8 mouse cellular contexts compared by ENCODE assay signal in the genomic region with DNA sequence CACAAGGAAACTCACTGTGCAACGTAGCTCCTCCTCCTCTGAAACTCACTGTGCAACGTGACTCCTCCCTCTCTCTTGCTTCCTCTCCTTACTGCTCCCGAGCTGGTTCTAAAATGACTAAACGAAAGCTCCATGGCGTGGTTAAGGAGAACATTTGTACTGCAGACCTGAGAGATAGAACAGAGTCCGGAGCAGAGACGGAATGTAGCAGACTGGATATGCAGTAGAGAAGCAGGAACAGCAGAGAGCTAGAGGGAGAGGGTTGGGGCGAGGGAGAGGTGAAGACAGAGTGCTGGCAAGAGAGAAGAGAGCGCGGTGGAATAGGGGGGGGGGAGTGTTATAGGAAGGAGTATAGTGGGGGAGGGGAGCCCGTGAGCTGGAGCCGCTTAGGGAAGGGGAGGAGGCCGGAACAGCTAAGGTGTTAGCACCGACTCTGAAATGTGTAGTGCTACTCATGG.
DNase-seq lines count a peak whose midpoint lies in the region; ATAC-seq and TF ChIP-seq lines count a peak whose summit lies in the region.

No protein-coding gene starts in this region.

- H3K27me3 ChIP-seq in forebrain, embryonic 13.5 days: no peaks in the 10 kb centered on the region
- H3K27me3 ChIP-seq in limb, embryonic 13.5 days: no peaks in the 10 kb centered on the region
- no peaks in the 10 kb centered on the region for H3K27me3 ChIP-seq in neural tube, embryonic 13.5 days

- 13% methylated on average over 14 of the region's 14 CpGs for WGBS in forebrain, embryonic 13.5 days
- 5% methylated on average over 14 of the region's 14 CpGs for WGBS in limb, embryonic 13.5 days
- WGBS in neural tube, embryonic 13.5 days: 11% methylated on average over 14 of the region's 14 CpGs

- no peaks in the 10 kb centered on the region for H3K36me3 ChIP-seq in forebrain, embryonic 13.5 days (ENCODE audit: poor library complexity, severe bottlenecking)
- H3K36me3 ChIP-seq in limb, embryonic 13.5 days: no peaks in the 10 kb centered on the region
- H3K36me3 ChIP-seq in neural tube, embryonic 13.5 days: no peaks in the 10 kb centered on the region

- H3K4me1 ChIP-seq in forebrain, embryonic 13.5 days: 0 out of 2 replicates have a peak, but pooled peaks cover 6% of the 10 kb centered on the region
- peaks cover 8% of the 10 kb centered on the region; the same call in 1 of the 2 replicates for H3K4me1 ChIP-seq in limb, embryonic 13.5 days
- H3K4me1 ChIP-seq in neural tube, embryonic 13.5 days (replicated peaks): peaks cover 19% of the 10 kb centered on the region

- intact Hi-C loops in gastrocnemius, adult 2 months (cut with DNase I): no loop called here

- H3K9me3 ChIP-seq in forebrain, embryonic 13.5 days (replicated peaks): no peaks in the 10 kb centered on the region
- H3K9me3 ChIP-seq in limb, embryonic 13.5 days: no peaks in the 10 kb centered on the region
- no peaks in the 10 kb centered on the region for H3K9me3 ChIP-seq in neural tube, embryonic 13.5 days

- H3K27ac ChIP-seq in gastrocnemius, adult 2 months: no peak overlapping the region
- H3K27ac ChIP-seq in forebrain, embryonic 13.5 days: peak overlapping the region; percentile 31; the same call in 1 of the 2 replicates
- peak overlapping the region; percentile 66 for H3K27ac ChIP-seq in limb, embryonic 13.5 days
- no peak overlapping the region; the same call in 1 of the 2 replicates for H3K27ac ChIP-seq in neural tube, embryonic 13.5 days (replicated peaks)

- no peak for DNase-seq in gastrocnemius, adult 2 months
- DNase-seq in gastrocnemius, postnatal 25 days: no peak
- peak; percentile 45 for DNase-seq in MEL-GATA-1-ER (ENCODE audit: extremely low read depth, low read depth)
- DNase-seq in adipocyte (ENCODE audit: low spot score): no peak
- DNase-seq in frontal cortex, postnatal 14 days (ENCODE audit: low spot score in 2 of 2): no peak

- no peak for TF ChIP-seq CTCF in gastrocnemius, adult 2 months (IDR thresholded peaks at IDR 0.05)

- H3K4me3 ChIP-seq in gastrocnemius, adult 2 months: peak overlapping the region; percentile 57
- H3K4me3 ChIP-seq in forebrain, embryonic 13.5 days: peak overlapping the region; percentile 21
- H3K4me3 ChIP-seq in limb, embryonic 13.5 days: peak overlapping the region; percentile 37
- peak overlapping the region; percentile 17 for H3K4me3 ChIP-seq in neural tube, embryonic 13.5 days

- peak overlapping the region; percentile 21; the same call in 1 of the 2 replicates for H3K9ac ChIP-seq in forebrain, embryonic 13.5 days
- peak overlapping the region; percentile 48; the same call in 1 of the 2 replicates for H3K9ac ChIP-seq in limb, embryonic 13.5 days
- 0 out of 2 replicates have a peak overlapping the region, but pooled peaks have one; percentile 22 for H3K9ac ChIP-seq in neural tube, embryonic 13.5 days

- H3K4me2 ChIP-seq in forebrain, embryonic 13.5 days: peak overlapping the region; percentile 46
- H3K4me2 ChIP-seq in limb, embryonic 13.5 days (replicated peaks): peak overlapping the region; percentile 62
- peak overlapping the region; percentile 44 for H3K4me2 ChIP-seq in neural tube, embryonic 13.5 days

- ATAC-seq in forebrain, embryonic 13.5 days: peak; percentile 86
- peak; percentile 92 for ATAC-seq in limb, embryonic 13.5 days (ENCODE audit: low FRiP score, low read depth)
- peak; percentile 68; the same call in 1 of the 2 replicates for ATAC-seq in neural tube, embryonic 13.5 days (ENCODE audit: low read depth)

Comparison
In these comparisons a context has a peak if more than half of its experiments do, and no peak if none do; other contexts are left out.
1. H3K27ac ChIP-seq: peak in forebrain, embryonic 13.5 days (single experiment) and limb, embryonic 13.5 days (single experiment); none in gastrocnemius, adult 2 months (single experiment) and neural tube, embryonic 13.5 days (single experiment).
2. Peak in every context shown above with its lines, with median percentiles within 50 percentile points of each other: H3K4me3 ChIP-seq, ATAC-seq, H3K4me2 ChIP-seq and H3K9ac ChIP-seq.